Mouse (Mus musculus) brain, embryonic 14.5 days (tissue): ENCODE results near the gene Treml2.

ENCODE experiments used
- CTCF ChIP-seq: fragments of 200-500 bp; IDR thresholded peaks from 2 replicates; pipeline ENCODE4 v1.5.1; 2012; ENCODE audit warnings: inconsistent platforms, mild to moderate bottlenecking, moderate library complexity, borderline replicate concordance; ENCODE audit not compliant: insufficient read depth, insufficient read length; ENCODE audit errors: extremely low read depth
- POLR2A ChIP-seq: fragments of 200-500 bp; IDR thresholded peaks from 2 replicates; pipeline ENCODE4 v1.6.1; 2012; ENCODE audit warnings: mild to moderate bottlenecking, inconsistent platforms, borderline replicate concordance; ENCODE audit not compliant: poor library complexity, insufficient read depth, insufficient read length, severe bottlenecking; ENCODE audit errors: extremely low read depth

- TF ChIP-seq CTCF (peak; percentile 85; the same call in 1 of the 2 replicates), POLR2A (no peak)
These were observed 24.4 kb upstream of the Treml2 start for GRCm38 (mm10) chr17:48274885-48275284.
